Mouse (Mus musculus) E14TG2a.4 (cell line): ENCODE data around the gene Tmem132d.

Experiments
- CTCF ChIP-seq: conservative IDR thresholded peaks from 2 replicates; pipeline ENCODE4 v1.5.1; 2014; ENCODE audit warnings: low read length
- NANOG ChIP-seq: IDR thresholded peaks from 2 replicates; pipeline ENCODE4 v1.6.1; 2014; ENCODE audit warnings: borderline replicate concordance, low read length, mixed read lengths

DNA sequence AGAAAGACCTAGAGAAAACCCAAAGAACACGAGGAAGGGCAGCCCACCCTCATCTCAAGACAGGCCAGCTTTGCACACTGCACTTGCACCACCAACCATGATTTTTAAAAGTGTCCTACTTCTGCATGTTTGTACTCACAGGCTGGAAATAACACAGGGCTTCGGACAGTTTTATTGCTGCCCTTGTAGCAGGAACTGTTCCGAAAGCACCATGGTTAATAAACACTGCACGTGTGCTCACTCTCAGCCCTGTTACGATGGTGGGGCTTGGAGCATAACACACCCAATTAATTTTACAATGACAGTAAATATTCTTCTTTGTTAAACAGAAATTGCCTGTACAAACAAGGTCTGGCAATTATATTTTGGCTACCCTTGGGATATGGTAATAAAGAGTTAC, 357.4 kb downstream of the Tmem132d start:
- TF ChIP-seq CTCF (no peak), NANOG (no peak)
